ENCODE assay signal across 19 mouse cellular contexts in the genomic region with DNA sequence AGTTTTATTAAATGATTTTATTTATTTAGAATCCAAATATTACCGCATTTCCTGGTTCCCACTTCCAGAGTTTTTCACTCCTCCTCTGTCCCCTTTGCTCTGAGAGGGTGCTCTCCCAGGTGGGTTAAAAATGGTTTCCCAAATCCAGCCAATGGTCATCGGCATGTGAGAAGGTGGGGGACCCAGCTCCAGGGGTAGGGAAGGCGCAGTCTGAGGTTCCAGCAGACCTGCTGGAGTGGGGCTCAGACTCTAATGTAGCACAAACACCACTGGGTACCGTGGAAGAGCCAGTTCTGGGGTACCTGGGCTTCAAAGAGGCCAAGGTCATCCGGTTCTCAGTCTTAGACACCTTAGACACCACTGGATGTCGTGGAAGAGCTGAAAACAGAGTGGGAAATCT.
DNase-seq lines count a peak whose midpoint lies in the region; ATAC-seq lines count a peak whose summit lies in the region.
"Had no signal": no experiment of that assay in that cellular context is flagged by ENCODE, and none has a peak within 500 bp of the region (broad histone marks: within the 10 kb centered on the region; RNA-seq: fewer than 3 reads in every experiment).

No protein-coding gene starts in this region.

- H3K4me1 ChIP-seq in heart, embryonic 10.5 days: no peaks in the 10 kb centered on the region

- peak; percentile 71 for DNase-seq in heart, embryonic 10.5 days (ENCODE audit: low spot score)
- no peak for DNase-seq in heart, postnatal 25 days (ENCODE audit: low spot score)
- no peak for DNase-seq in cerebellum, postnatal 4 days (ENCODE audit: low spot score in 2 of 2)
- DNase-seq: adrenal gland, adult 2 months; adrenal gland, adult 8-10 months; adrenal gland, postnatal 10 days; adrenal gland, postnatal 14 days; adrenal gland, postnatal 25 days; adrenal gland, postnatal 36 days; B cell, adult 2 months; cerebellum, adult 11 months; cerebellum, adult 11-12 months; cerebellum, adult 18-20 months had no signal

- 0 out of 2 replicates have a peak, but pooled peaks have one; percentile 13 for ATAC-seq in monocyte, adult 5-6 weeks (replicated peaks; ENCODE audit: insufficient number of reproducible peaks, low FRiP score, low TSS enrichment, poor library complexity, severe bottlenecking)
- ATAC-seq: activated CD4-positive, CD25-positive, alpha-beta regulatory T cell, adult 4 months; CD4-positive, CD25-positive, alpha-beta regulatory T cell, adult 4 months; Patski had no signal

- WGBS in heart, embryonic 10.5 days: 79% methylated on average over 6 of the region's 6 CpGs

- intact Hi-C loops in heart, postnatal 25 days (cut with DNase I): no loop called here

- H3K36me3 ChIP-seq in heart, embryonic 10.5 days: no peaks in the 10 kb centered on the region
- H3K36me3 ChIP-seq: G1E had no signal

- no peaks in the 10 kb centered on the region for H3K9me3 ChIP-seq in heart, embryonic 10.5 days

- no peaks in the 10 kb centered on the region for H3K27me3 ChIP-seq in heart, embryonic 10.5 days (ENCODE audit: insufficient read depth, poor library complexity, severe bottlenecking)
- H3K27me3 ChIP-seq: CH12.LX, Patski had no signal

- no peak overlapping the region for H3K4me3 ChIP-seq in heart, embryonic 10.5 days

- no peak overlapping the region for H3K27ac ChIP-seq in heart, embryonic 10.5 days
